ENCODE assay signal across 8 mouse cellular contexts in genomic region chr1:193172991-193173809, GRCm38 (mm10). TPM values are rescaled to one million over a fixed set of nuclear protein-coding genes. Genes with fewer than 3 reads are reported as not detected.
DNase-seq lines count a peak whose midpoint lies in the region; ATAC-seq and TF ChIP-seq lines count a peak whose summit lies in the region.

No protein-coding gene starts in this region.

- no peak for TF ChIP-seq CTCF in bone marrow macrophage, adult 2 months (IDR thresholded peaks at IDR 0.05; ENCODE audit: low read depth, low read length)
- no peak for TF ChIP-seq CTCF in embryonic fibroblast, embryonic 13.5 days (IDR thresholded peaks at IDR 0.05; ENCODE audit: borderline replicate concordance, insufficient read depth, low read length)

- WGBS in kidney, embryonic 14.5 days = 1% methylated on average over 48 of the region's 48 CpGs
- WGBS in limb, embryonic 15.5 days = under 1% methylated on average over 48 of the region's 48 CpGs

- no peaks in the 10 kb centered on the region for H3K36me3 ChIP-seq in kidney, embryonic 14.5 days (ENCODE audit: control insufficient read depth, insufficient read depth, low read length)
- no peaks in the 10 kb centered on the region for H3K36me3 ChIP-seq in limb, embryonic 15.5 days

- peak; percentile 99 for DNase-seq in A20 (ENCODE audit: low read depth, low spot score)
- DNase-seq in heart, adult 9 months (ENCODE audit: low spot score in 2 of 2) = peak; percentile 96 to 97
- peak; percentile 86 to 93 for DNase-seq in monocyte, adult 2 months (ENCODE audit: low read depth in 1 of 2, low spot score in 2 of 2)
- DNase-seq in spleen, postnatal 36 days (ENCODE audit: low spot score in 2 of 2) = peak; percentile 98 to 99

- peak; percentile 99 for ATAC-seq in kidney, embryonic 14.5 days (ENCODE audit: low FRiP score, low TSS enrichment)
- ATAC-seq in limb, embryonic 15.5 days (ENCODE audit: insufficient number of reproducible peaks, low FRiP score, low TSS enrichment, low read depth) = peak; percentile 98

- TF ChIP-seq POLR2A in bone marrow macrophage, adult 2 months (IDR thresholded peaks at IDR 0.05; ENCODE audit: borderline replicate concordance, low read depth, low read length) = no peak
- peak; percentile 98 for TF ChIP-seq POLR2A in embryonic fibroblast, embryonic 13.5 days (IDR thresholded peaks at IDR 0.05; ENCODE audit: low read depth, low read length)

- H3K9ac ChIP-seq in kidney, embryonic 14.5 days (ENCODE audit: low read depth, low read length) = peak overlapping the region; percentile 86
- peak overlapping the region; percentile 64 for H3K9ac ChIP-seq in limb, embryonic 15.5 days

- H3K27ac ChIP-seq in bone marrow macrophage, adult 2 months (ENCODE audit: insufficient read depth, low read depth, low read length) = peak overlapping the region; percentile 66
- no peak overlapping the region for H3K27ac ChIP-seq in embryonic fibroblast, embryonic 13.5 days (ENCODE audit: insufficient read depth, low read length)
- H3K27ac ChIP-seq in kidney, embryonic 14.5 days (ENCODE audit: low read depth, low read length) = peak overlapping the region; percentile 83
- peak overlapping the region; percentile 83 for H3K27ac ChIP-seq in limb, embryonic 15.5 days

- no peaks in the 10 kb centered on the region for H3K27me3 ChIP-seq in kidney, embryonic 14.5 days (ENCODE audit: control insufficient read depth, insufficient read depth, low read length)
- H3K27me3 ChIP-seq in limb, embryonic 15.5 days = no peaks in the 10 kb centered on the region

- no peaks in the 10 kb centered on the region for H3K9me3 ChIP-seq in kidney, embryonic 14.5 days (ENCODE audit: control insufficient read depth, low read length)
- H3K9me3 ChIP-seq in limb, embryonic 15.5 days = no peaks in the 10 kb centered on the region

- peak overlapping the region; percentile 74 for H3K4me3 ChIP-seq in bone marrow macrophage, adult 2 months (ENCODE audit: insufficient read depth, low read length)
- peak overlapping the region; percentile 93 for H3K4me3 ChIP-seq in embryonic fibroblast, embryonic 13.5 days (ENCODE audit: insufficient read depth, low read length)
- peak overlapping the region; percentile 77 for H3K4me3 ChIP-seq in kidney, embryonic 14.5 days (ENCODE audit: low read length)
- H3K4me3 ChIP-seq in limb, embryonic 15.5 days = peak overlapping the region; percentile 70

- peaks cover 23% of the 10 kb centered on the region for H3K4me1 ChIP-seq in bone marrow macrophage, adult 2 months (ENCODE audit: control insufficient read depth, insufficient read depth, low read length)
- H3K4me1 ChIP-seq in embryonic fibroblast, embryonic 13.5 days (ENCODE audit: control insufficient read depth, insufficient read depth, low read length) = no peaks in the 10 kb centered on the region; the same call in 1 of the 2 replicates
- H3K4me1 ChIP-seq in kidney, embryonic 14.5 days (ENCODE audit: control insufficient read depth, insufficient read depth, low read length) = peaks cover 22% of the 10 kb centered on the region; the same call in 1 of the 2 replicates
- peaks cover 26% of the 10 kb centered on the region for H3K4me1 ChIP-seq in limb, embryonic 15.5 days

- H3K4me2 ChIP-seq in kidney, embryonic 14.5 days (replicated peaks; ENCODE audit: low read depth, low read length) = peak overlapping the region; percentile 82
- H3K4me2 ChIP-seq in limb, embryonic 15.5 days = peak overlapping the region; percentile 62

RNA-seq across cellular contexts. Expression of gene A130010J15Rik, which starts 5.4 kb away (rescaled TPM):
- polyA plus RNA-seq in bone marrow macrophage, adult 2 months (2012; ENCODE audit: insufficient read depth, insufficient read length, missing spikeins) = 3.8 and 4.2 TPM in 2 replicates
- polyA plus RNA-seq in embryonic fibroblast, embryonic 13.5 days (2011; ENCODE audit: insufficient read length, low read depth, missing spikeins) = 5.4 and 10.7 TPM in 2 replicates
- 13.1 and 16.0 TPM in 2 replicates for polyA plus RNA-seq in kidney, embryonic 14.5 days (2014; fragmentation: Nextera tagmentation; extraction: Ambion mirVana)
- 16.5 and 18.1 TPM in 2 replicates for polyA plus RNA-seq in limb, embryonic 15.5 days (2015; fragmentation: Nextera tagmentation; extraction: Ambion mirVana)

RNA-seq across cellular contexts. Expression of gene Irf6, which starts 20.3 kb away (rescaled TPM):
- not detected in 2 replicates for polyA plus RNA-seq in bone marrow macrophage, adult 2 months (2012; ENCODE audit: insufficient read depth, insufficient read length, missing spikeins)
- 0.32 and 1.3 TPM in 2 replicates for polyA plus RNA-seq in embryonic fibroblast, embryonic 13.5 days (2011; ENCODE audit: insufficient read length, low read depth, missing spikeins)
- 7.4 and 16.1 TPM in 2 replicates for polyA plus RNA-seq in kidney, embryonic 14.5 days (2014; fragmentation: Nextera tagmentation; extraction: Ambion mirVana)
- 50.1 and 56.9 TPM in 2 replicates for polyA plus RNA-seq in limb, embryonic 15.5 days (2015; fragmentation: Nextera tagmentation; extraction: Ambion mirVana)

RNA-seq across cellular contexts. Expression of gene Traf3ip3, which starts 28.3 kb away (rescaled TPM):
- 48.6 and 52.3 TPM in 2 replicates for polyA plus RNA-seq in bone marrow macrophage, adult 2 months (2012; ENCODE audit: insufficient read depth, insufficient read length, missing spikeins)
- not detected in 2 replicates for polyA plus RNA-seq in embryonic fibroblast, embryonic 13.5 days (2011; ENCODE audit: insufficient read length, low read depth, missing spikeins)
- 0.50 and 1.6 TPM in 2 replicates for polyA plus RNA-seq in kidney, embryonic 14.5 days (2014; fragmentation: Nextera tagmentation; extraction: Ambion mirVana)
- polyA plus RNA-seq in limb, embryonic 15.5 days (2015; fragmentation: Nextera tagmentation; extraction: Ambion mirVana) = 16.3 and 44.2 TPM in 2 replicates

RNA-seq across cellular contexts. Expression of gene Lamb3, which starts 34.3 kb away (rescaled TPM):
- polyA plus RNA-seq in bone marrow macrophage, adult 2 months (2012; ENCODE audit: insufficient read depth, insufficient read length, missing spikeins) = 0.50 TPM in 1 of 2 replicates, not detected in the other
- not detected in 2 replicates for polyA plus RNA-seq in embryonic fibroblast, embryonic 13.5 days (2011; ENCODE audit: insufficient read length, low read depth, missing spikeins)
- polyA plus RNA-seq in kidney, embryonic 14.5 days (2014; fragmentation: Nextera tagmentation; extraction: Ambion mirVana) = 0.29 and 0.49 TPM in 2 replicates
- polyA plus RNA-seq in limb, embryonic 15.5 days (2015; fragmentation: Nextera tagmentation; extraction: Ambion mirVana) = 8.6 and 11.1 TPM in 2 replicates

RNA-seq across cellular contexts. Expression of gene Diexf, which starts 43.1 kb away (rescaled TPM):
- polyA plus RNA-seq in bone marrow macrophage, adult 2 months (2012; ENCODE audit: insufficient read depth, insufficient read length, missing spikeins) = 9.8 and 14.3 TPM in 2 replicates
- 22.3 and 25.4 TPM in 2 replicates for polyA plus RNA-seq in embryonic fibroblast, embryonic 13.5 days (2011; ENCODE audit: insufficient read length, low read depth, missing spikeins)
- 9.0 and 11.0 TPM in 2 replicates for polyA plus RNA-seq in kidney, embryonic 14.5 days (2014; fragmentation: Nextera tagmentation; extraction: Ambion mirVana)
- polyA plus RNA-seq in limb, embryonic 15.5 days (2015; fragmentation: Nextera tagmentation; extraction: Ambion mirVana) = 7.3 and 10.3 TPM in 2 replicates
